Mouse (Mus musculus) kidney, embryonic 16.5 days (tissue): ENCODE data around the gene Cdk2ap1. TPM values are rescaled to one million over a fixed set of nuclear protein-coding genes. Genes with fewer than 3 reads are reported as not detected.
"Not testable (repeated sequence)": the region's sequence is repeated elsewhere in the genome, so short reads cannot be mapped to it uniquely, and the experiment has no call there.

Source experiments
- ATAC-seq: fragments of 200-750 bp; cut with Nextera tagmentation; 2 replicates; pipeline ENCODE4 v1.8.0; 2017; ENCODE audit warnings: moderate TSS enrichment; ENCODE audit not compliant: low FRiP score, low TSS enrichment
- H3K27ac ChIP-seq: fragments of 300-500 bp; sonication (generic); 2 replicates; pipeline ENCODE4 v1.5.1; 2014; ENCODE audit warnings: low read length
- H3K27me3 ChIP-seq: fragments of 300-500 bp; sonication (generic); 2 replicates; pipeline ENCODE4 v1.6.1; 2014; ENCODE audit warnings: low read length, control low read depth, mixed read lengths; ENCODE audit not compliant: insufficient read depth
- H3K36me3 ChIP-seq: fragments of 300-500 bp; sonication (generic); 2 replicates; pipeline ENCODE4 v1.6.1; 2014; ENCODE audit warnings: low read length, control low read depth, mixed read lengths; ENCODE audit not compliant: insufficient read depth
- H3K4me1 ChIP-seq: fragments of 300-500 bp; sonication (generic); 2 replicates; pipeline ENCODE4 v1.6.1; 2014; ENCODE audit warnings: low read length, control low read depth, mixed read lengths; ENCODE audit not compliant: insufficient read depth
- H3K4me2 ChIP-seq: fragments of 300-500 bp; sonication (generic); replicated peaks from 2 replicates; pipeline ENCODE4 v1.6.1; 2014; ENCODE audit warnings: low read depth, low read length
- H3K4me3 ChIP-seq: fragments of 300-500 bp; sonication (generic); 2 replicates; pipeline ENCODE4 v1.5.1; 2014; ENCODE audit warnings: mild to moderate bottlenecking, low read length
- H3K9ac ChIP-seq: fragments of 300-500 bp; sonication (generic); replicated peaks from 2 replicates; pipeline ENCODE4 v1.6.1; 2014; ENCODE audit warnings: low read length
- H3K9me3 ChIP-seq: fragments of 300-500 bp; sonication (generic); 2 replicates; pipeline ENCODE4 v1.6.1; 2016; ENCODE audit warnings: low read length, control low read depth
- WGBS: fragments of 180-500 bp; shearing (Covaris S2); extraction: QIAGEN DNeasy Blood & Tissue Kit; methylation state at CpG from one replicate; pipeline ENCODE4 v1.1.7; 2014; 5-methylcytosine and 5-hydroxymethylcytosine counted together
- polyA plus RNA-seq: library from polyadenylated mRNA; unstranded; fragments of >200 nt; fragmentation: Nextera tagmentation; extraction: Ambion mirVana; gene quantifications from 2 replicates; pipeline ENCODE4 v1.2.1, GENCODE M21; 2015

Cdk2ap1 gene
- 28.4 and 29.9 TPM in 2 replicates for polyA plus RNA-seq

DNA sequence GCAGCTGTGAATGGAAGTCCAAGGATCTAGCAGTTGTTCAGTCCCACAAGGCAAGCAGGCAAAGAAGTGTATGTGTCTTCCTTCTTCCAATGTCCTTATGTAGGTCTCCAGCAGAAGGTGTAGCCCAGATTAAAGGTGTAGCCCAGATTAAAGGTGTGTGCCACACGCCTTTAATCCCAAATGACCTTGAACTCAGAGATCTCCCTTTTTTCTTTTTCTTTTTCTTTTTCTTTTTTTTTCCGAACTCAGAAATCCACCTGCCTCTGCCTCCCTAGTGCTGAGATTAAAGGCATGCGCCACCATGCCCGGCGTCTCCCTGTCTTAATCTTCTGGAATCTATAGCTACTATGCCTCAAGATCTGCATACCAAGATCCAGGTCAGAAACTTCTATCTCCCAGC lies at the start of gene Cdk2ap1:
Cdk2ap1 (minus strand) TSS at position 101 of the 400 bp plus-strand sequence.
- not testable (repeated sequence) for H3K9me3 ChIP-seq, H3K4me2 ChIP-seq, H3K27me3 ChIP-seq, H3K4me1 ChIP-seq, H3K9ac ChIP-seq, H3K27ac ChIP-seq, H3K36me3 ChIP-seq, ATAC-seq, H3K4me3 ChIP-seq
- WGBS = 95% methylated on average over 5 of the region's 5 CpGs

DNA sequence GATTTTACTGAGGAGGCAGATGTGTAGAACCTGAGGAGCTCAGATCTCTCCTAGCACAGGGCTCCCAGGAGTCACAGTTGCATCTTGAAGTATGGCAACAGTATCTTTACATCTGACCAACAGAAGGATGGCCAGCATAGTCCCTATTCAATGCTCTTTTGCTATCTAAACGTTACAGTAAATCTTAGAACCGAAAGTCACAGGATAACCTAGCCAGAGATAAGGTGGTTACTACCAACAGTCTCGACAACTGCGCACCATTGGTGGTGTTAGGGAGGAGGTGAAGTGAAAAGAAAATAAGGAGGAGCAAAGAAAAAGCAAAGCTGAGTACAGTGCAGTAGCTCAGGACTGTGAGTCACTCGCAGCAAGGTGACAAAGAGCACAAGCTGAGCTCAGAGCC lies 49.3 kb upstream of the Cdk2ap1 start:
- H3K36me3 ChIP-seq = peaks cover 33% of the 10 kb centered on the region
- H3K4me2 ChIP-seq = no peak overlapping the region

DNA sequence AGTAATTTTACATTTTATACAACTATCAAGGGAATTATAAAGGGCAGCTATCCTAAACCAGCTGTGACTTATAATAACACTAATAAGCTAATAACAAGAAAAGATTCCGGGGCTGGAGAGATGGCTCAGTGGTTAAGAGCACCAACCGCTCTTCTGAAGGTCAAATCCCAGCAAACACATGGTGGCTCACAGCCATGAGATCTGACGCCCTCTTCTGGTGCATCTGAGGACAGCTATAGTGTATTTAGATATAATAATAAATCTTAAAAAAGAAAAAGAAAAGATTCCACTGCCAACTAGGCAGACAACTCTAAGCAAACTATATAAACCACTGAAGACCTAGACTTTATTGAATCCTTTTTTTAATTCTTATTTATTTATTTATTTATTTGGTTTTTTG lies 47.9 kb upstream of the Cdk2ap1 start:
- no peak overlapping the region for H3K27ac ChIP-seq
- no peak overlapping the region for H3K9ac ChIP-seq
- peaks cover 43% of the 10 kb centered on the region for H3K36me3 ChIP-seq
- no peak for ATAC-seq
- 89% methylated on average over 3 of the region's 3 CpGs for WGBS
- H3K27me3 ChIP-seq = no peaks in the 10 kb centered on the region
- H3K4me2 ChIP-seq = no peak overlapping the region
- no peaks in the 10 kb centered on the region for H3K4me1 ChIP-seq
- no peaks in the 10 kb centered on the region for H3K9me3 ChIP-seq
- H3K4me3 ChIP-seq = no peak overlapping the region

More for the DNA sequence above, 49.3 kb upstream of the Cdk2ap1 start:
- Histone ChIP-seq H3K9me3 (no peaks in the 10 kb centered on the region), H3K27me3 (no peaks in the 10 kb centered on the region), H3K4me3 (no peak overlapping the region), H3K4me1 (no peaks in the 10 kb centered on the region), H3K9ac (no peak overlapping the region), H3K27ac (no peak overlapping the region)
- 86% methylated on average over 5 of the region's 5 CpGs for WGBS
- no peak for ATAC-seq

DNA sequence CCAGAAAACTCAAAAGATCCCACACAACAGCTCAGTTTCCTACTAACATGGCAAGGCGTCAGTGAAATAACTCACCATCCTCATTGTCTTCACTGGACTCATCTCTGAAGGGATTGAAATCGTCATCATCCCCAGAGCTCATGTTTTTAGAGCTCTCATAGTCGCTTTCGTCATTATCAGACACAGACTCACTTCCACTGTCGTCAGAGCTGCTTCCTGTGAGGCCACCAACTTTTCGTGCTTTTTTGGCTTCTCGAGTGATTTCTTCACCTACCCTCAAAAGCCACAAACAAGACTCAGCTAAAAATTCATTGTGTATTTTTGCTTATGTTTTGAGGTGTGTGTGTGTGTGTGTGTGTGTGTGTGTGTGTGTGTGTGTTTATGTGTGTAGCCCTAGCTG lies 30.8 kb upstream of the Cdk2ap1 start:
- Histone ChIP-seq H3K4me1 (no peaks in the 10 kb centered on the region), H3K27me3 (no peaks in the 10 kb centered on the region), H3K9me3 (no peaks in the 10 kb centered on the region), H3K4me2 (no peak overlapping the region), H3K36me3 (peaks cover 63% of the 10 kb centered on the region), H3K27ac (no peak overlapping the region), H3K4me3 (no peak overlapping the region), H3K9ac (no peak overlapping the region)
- no peak for ATAC-seq
- 93% methylated on average over 7 of the region's 7 CpGs for WGBS

DNA sequence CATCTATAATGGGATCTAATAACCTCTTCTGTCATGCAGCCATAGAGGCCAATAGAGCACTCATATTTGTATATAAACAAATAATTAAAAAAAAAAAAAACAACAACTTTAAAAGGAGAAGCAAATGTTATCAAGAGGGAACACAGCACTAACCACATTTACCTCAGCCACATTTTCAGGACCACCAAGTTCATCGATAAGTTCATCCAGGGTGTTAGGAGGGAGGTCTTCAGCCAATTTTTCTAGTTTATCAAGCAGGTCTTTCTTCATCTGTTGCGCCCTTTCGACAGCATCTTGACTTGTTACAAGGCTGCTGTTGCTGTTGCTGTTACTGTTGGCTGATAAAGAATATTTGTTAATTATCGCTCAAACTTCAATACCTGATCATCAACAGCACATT lies 29.5 kb upstream of the Cdk2ap1 start:
- Histone ChIP-seq H3K4me3 (no peak overlapping the region), H3K27ac (no peak overlapping the region)

DNA sequence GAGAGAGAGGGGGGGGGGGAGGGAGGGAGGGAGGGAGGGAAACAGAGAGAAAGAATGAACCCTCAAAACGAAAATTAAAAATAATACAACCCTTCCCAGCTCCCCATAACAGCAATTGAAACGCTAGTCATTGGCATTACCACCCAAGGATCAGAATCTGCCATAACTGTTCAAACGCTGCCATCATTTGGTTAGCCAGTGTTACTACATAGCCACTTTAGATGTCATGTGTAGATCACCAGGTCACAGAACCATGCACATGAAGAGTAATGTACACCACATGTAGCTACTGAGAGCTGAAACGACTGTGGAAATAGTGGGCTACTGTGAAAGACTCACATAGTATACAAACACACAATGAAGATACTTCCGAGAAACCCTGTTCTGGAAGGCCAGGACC lies 25.1 kb upstream of the Cdk2ap1 start:
- Histone ChIP-seq H3K9ac (no peak overlapping the region), H3K4me1 (no peaks in the 10 kb centered on the region), H3K36me3 (peaks cover 70% of the 10 kb centered on the region), H3K4me3 (no peak overlapping the region), H3K27me3 (no peaks in the 10 kb centered on the region), H3K4me2 (no peak overlapping the region), H3K27ac (no peak overlapping the region), H3K9me3 (no peaks in the 10 kb centered on the region)
- WGBS = 82% methylated on average over 5 of the region's 5 CpGs
- no peak for ATAC-seq

More for the DNA sequence above, 29.5 kb upstream of the Cdk2ap1 start:
- H3K9me3 ChIP-seq = no peaks in the 10 kb centered on the region
- H3K36me3 ChIP-seq = peaks cover 62% of the 10 kb centered on the region
- H3K4me2 ChIP-seq = no peak overlapping the region
- no peaks in the 10 kb centered on the region for H3K4me1 ChIP-seq
- H3K9ac ChIP-seq = no peak overlapping the region
- no peak for ATAC-seq
- H3K27me3 ChIP-seq = no peaks in the 10 kb centered on the region
- over 99% methylated on average over 4 of the region's 4 CpGs for WGBS

DNA sequence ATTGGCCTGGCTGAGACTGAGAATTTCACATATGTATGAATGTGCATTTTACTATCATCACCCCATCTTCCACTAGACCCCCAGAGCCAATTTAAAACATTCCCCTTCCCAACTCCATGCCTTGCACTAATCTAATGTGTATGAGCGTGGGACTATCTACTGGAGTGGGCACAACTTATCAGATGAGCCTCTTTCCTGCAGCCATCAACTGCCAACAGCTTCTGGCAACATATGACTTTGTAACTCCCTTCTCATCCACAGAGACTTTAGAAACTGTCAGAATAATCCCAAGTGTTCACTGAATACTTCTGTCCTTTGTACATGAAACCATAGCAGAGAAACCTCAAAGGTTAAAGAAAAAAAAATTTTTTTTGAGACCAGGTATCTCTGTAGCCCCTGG lies 17.2 kb upstream of the Cdk2ap1 start:
- no peak for ATAC-seq
- Histone ChIP-seq H3K4me1 (no peaks in the 10 kb centered on the region), H3K27ac (no peak overlapping the region), H3K27me3 (no peaks in the 10 kb centered on the region), H3K36me3 (peaks cover 78% of the 10 kb centered on the region), H3K4me3 (no peak overlapping the region), H3K9ac (no peak overlapping the region), H3K4me2 (no peak overlapping the region), H3K9me3 (no peaks in the 10 kb centered on the region)
- 97% methylated on average over 1 of the region's 1 CpGs for WGBS

DNA sequence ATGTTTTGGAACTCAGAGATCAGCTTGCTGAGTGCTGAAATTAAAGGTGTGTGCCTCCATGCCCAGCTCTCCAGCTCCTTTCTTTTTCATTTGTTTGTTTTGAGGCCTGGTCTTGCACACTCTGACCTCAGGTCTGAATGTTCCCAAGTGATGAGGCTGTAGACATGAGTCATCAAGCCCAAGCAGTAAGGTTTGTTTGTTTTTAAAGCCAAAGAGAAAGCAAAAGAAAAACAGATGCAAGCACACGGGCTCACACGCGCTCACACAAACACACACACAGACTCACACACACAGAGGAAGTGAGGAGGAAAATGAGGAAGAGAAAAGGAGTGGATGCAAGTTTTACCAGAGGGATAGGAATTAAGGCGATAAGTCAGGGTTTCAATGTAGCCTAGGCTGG lies 14.3 kb upstream of the Cdk2ap1 start:
- no peak overlapping the region for H3K9ac ChIP-seq
- no peak for ATAC-seq
- no peaks in the 10 kb centered on the region for H3K9me3 ChIP-seq
- no peak overlapping the region for H3K4me2 ChIP-seq
- H3K36me3 ChIP-seq = peaks cover 72% of the 10 kb centered on the region
- H3K27me3 ChIP-seq = no peaks in the 10 kb centered on the region
- H3K4me1 ChIP-seq = no peaks in the 10 kb centered on the region
- 83% methylated on average over 4 of the region's 4 CpGs for WGBS
- no peak overlapping the region for H3K27ac ChIP-seq
- no peak overlapping the region for H3K4me3 ChIP-seq

DNA sequence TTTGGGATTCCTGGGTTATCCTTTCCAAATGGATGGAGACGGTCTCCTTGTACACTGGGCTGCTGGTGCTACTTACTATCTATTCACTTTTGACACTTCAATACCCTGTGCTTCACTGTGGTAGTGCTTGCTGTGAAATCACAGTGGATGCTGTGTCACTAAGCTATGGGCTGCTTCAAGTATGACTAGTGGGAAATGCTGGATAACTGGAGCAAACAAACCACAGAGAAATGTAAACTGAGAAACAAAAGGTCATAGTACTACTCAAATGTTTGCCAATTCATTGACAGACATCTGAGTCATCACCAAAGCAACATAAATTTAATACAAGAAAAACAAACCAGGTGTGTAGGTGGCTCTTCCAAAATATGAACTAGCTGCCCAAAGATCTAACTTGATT lies 13.5 kb upstream of the Cdk2ap1 start:
- no peak overlapping the region for H3K27ac ChIP-seq
- H3K9me3 ChIP-seq = no peaks in the 10 kb centered on the region
- H3K4me3 ChIP-seq = no peak overlapping the region
- no peaks in the 10 kb centered on the region for H3K4me1 ChIP-seq
- no peaks in the 10 kb centered on the region for H3K27me3 ChIP-seq
- H3K9ac ChIP-seq = no peak overlapping the region
- WGBS = 97% methylated on average over 1 of the region's 1 CpGs
- no peak for ATAC-seq
- H3K36me3 ChIP-seq = peaks cover 73% of the 10 kb centered on the region
- no peak overlapping the region for H3K4me2 ChIP-seq

DNA sequence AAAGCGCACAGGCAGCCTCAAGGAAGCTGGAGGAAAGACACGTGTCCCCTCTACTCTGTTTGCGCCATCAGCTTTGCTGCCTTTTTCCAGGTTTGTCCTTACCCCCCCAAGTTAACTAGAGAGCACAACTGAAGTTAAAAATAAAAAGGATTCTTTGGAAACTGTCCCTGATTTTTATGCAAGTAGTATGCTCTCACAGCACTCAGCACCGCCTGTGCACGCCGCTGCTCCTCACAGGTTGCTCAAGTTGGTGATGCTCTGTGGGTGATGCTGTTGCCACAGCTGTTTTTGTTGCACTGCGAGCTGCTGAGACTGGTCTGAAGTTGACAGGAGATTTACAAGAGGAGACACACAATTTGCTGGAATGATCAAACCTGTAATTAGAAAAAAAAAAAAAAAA lies 11.4 kb upstream of the Cdk2ap1 start:
- Histone ChIP-seq H3K9ac (no peak overlapping the region), H3K9me3 (no peaks in the 10 kb centered on the region), H3K4me2 (no peak overlapping the region), H3K4me1 (no peaks in the 10 kb centered on the region), H3K36me3 (peaks cover 62% of the 10 kb centered on the region), H3K27ac (no peak overlapping the region), H3K27me3 (no peaks in the 10 kb centered on the region), H3K4me3 (no peak overlapping the region)
- 94% methylated on average over 7 of the region's 7 CpGs for WGBS
- no peak for ATAC-seq
